Mouse (Mus musculus): ENCODE measurements at regions not wholly inside any gene's neighbourhood (a gene's known extent, or its start where the extent isn't known, plus 50 kb on each side); places are given as distances from the start of the nearest gene placed in this dataset.

GRCm38 (mm10) chr14:55406146-55406545 lies 72.4 kb upstream of the Dhrs4 start:
- DNase-seq (ENCODE audit: low spot score in 2 of 2): no peak

All from frontal cortex, postnatal 36 days (tissue).